Mouse (Mus musculus) fat pad, adult 2 months (tissue): ENCODE results near the gene Mab21l3.

Experiments used
- DNase-seq: peaks from one replicate; pipeline ENCODE4 v3.0.0-alpha.2; 2011; ENCODE audit warnings: low read depth, low spot score; ENCODE audit errors: extremely low read depth

Gene Mab21l3

DNA sequence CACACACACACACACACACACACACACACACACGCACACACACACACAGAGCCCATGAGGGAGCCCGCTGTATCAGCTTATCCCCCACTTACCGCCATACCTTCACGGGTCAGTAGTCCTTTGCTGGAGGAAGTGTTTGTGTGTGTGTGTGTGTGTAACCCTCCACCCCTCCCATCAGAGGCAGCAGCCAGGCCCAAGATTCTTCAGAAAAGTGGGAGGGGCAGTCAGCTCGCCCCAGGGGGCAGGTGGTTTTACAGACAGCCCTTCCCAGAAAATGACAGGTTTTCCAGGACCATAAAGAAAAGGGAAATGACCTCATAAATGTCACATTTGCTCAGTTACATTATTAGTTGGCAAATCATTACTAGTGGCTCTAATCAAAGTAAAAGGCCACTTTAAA, at the start of gene Mab21l3:
Mab21l3 (minus strand) TSS at position 144 of the 400 bp plus-strand sequence.
- no peak for DNase-seq

DNA sequence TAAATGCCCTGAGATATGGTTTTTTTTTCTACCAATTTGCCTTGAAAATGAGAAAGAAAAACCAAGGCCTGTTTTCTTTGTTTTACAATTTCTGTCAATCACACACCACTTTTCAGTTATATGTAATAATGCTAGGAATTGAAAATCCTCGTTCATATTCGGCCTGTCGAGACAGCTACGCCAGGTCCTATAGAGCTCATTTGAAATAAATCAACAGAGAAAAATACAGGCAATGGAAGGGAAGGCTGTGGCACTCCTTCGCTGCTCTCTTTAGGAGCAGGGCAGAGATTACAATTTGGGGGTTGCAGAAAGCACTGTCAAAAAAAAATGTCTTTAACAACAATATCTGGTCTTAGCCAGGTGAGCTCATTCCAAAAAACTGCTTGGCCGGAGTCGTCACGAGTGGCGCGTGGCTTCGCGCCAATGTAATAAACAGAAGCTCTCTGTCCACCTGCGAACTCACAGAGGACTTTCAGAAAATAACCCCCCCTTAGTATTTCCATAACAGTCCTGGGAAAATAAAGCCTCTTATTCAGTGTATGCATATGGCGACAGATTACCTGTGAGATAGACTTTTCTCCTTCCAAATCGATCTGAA, 48.7 kb upstream of the Mab21l3 start:
- no peak for DNase-seq

- DNase-seq = no peak
Observed at GRCm38 (mm10) chr3:101896893-101897292, 48.1 kb upstream of the Mab21l3 start.

- DNase-seq = no peak
Observed at GRCm38 (mm10) chr3:101895376-101895910, 46.7 kb upstream of the Mab21l3 start.

- no peak for DNase-seq
Observed at GRCm38 (mm10) chr3:101885591-101885990, 36.8 kb upstream of the Mab21l3 start.

GRCm38 (mm10) chr3:101885041-101885440, 36.3 kb upstream of the Mab21l3 start:
- no peak for DNase-seq

- DNase-seq = no peak
Observed at GRCm38 (mm10) chr3:101883902-101884301, 35.1 kb upstream of the Mab21l3 start.

GRCm38 (mm10) chr3:101881721-101882120, 33.0 kb upstream of the Mab21l3 start:
- no peak for DNase-seq

- no peak for DNase-seq
Observed at GRCm38 (mm10) chr3:101880818-101881217, 32.1 kb upstream of the Mab21l3 start.

- DNase-seq = no peak
Observed at GRCm38 (mm10) chr3:101878136-101878535, 29.4 kb upstream of the Mab21l3 start.

- DNase-seq = no peak
Observed at GRCm38 (mm10) chr3:101876459-101877285, 27.9 kb upstream of the Mab21l3 start.

DNA sequence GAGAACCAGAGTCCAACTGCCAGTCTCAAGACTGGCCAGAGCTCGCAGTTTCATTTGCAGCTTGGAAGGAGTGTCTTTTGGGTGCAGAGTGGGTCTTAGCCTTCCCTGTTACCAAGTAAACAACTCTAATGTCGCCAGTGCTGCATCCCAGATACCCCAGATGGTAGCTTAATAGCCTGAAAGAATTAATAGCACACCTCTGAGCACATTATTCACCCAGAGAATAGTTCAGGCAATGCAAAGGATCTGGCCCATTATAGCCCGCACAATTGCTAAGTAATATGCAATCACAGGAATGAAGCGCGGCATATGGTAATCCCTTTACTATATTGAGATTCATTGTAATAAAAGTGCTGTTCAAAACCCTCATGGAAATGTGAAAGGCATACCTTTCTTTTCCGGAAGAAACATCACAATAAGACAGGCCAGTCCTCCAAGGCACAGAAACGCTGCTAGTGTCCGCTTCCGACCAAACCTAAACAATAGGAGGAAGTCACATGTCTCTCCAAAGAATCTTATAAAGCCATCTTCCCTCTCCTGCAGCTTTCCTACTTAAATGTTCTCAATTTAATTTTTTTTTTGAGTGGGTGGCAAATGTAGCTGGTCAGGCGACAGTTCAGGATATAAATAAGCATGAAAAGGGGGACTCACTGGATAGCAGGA, 26.6 kb upstream of the Mab21l3 start:
- no peak for DNase-seq

DNA sequence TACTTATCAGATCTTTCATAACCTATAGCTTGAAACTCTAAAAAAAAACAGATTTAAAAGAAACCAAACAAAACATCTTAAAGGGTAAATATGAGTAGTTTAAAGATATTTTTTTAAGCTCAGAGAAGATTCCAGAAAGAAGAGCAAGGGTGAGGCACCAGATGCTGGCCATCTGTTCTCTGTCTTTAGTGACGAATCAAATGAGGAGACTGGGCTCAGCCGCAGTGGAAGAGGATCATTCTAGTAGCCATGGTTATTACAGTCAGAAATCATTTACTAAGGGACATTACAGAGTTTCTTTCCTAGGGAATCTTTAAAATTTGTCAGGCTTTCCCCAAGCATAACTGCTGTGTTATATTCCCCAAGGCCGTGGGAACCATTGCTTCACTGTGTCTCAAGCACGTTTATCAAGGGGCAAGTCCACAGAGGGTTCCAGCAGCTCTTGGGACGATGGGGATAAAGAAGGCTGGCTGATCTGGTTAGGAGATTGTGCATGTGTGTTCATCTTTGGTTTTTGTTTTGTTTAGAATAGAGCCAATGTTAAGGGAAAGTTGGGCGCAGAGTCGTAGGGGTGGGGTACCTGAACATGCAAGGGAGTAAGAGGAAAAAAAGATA, 24.4 kb upstream of the Mab21l3 start:
- no peak for DNase-seq

DNA sequence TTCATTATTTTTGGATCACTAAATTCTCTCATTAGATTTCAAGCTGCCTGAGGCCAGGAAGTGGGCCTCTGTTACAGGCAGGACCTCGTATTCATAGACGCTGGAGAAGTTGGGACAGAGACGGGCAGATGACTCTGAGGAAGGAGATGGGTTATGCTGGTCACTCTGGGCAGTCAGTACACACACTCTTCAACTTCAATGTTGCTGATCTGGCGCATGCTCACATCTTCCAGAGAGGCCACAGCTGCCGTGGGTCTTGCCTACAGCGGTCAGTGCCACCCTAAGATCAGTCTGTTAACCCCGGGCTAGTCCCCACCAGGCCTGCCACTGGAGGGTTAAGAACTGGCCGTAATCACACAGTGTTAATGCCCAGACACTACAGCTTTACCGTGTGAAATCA, 23.2 kb upstream of the Mab21l3 start:
- no peak for DNase-seq

DNA sequence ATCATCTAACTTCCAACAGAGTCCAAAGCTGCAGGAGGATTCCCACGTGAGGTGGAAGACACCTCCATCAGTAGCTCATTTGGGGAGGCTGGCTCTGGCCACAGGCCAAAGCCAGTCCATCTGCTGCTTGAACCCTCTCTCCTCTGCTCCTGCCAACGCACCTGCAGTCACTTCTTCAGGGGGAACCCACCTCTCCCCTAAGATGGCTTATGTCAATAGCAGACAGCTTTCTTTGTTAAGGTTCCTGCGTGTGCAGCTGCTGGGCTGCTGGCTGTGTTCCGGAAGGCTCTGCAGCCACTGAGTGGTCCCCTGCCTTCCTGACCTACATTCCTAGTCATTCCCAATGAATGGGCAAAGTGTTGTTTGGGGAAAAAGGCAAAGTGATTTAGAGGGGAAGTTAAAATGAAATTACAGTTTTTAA, 18.3 kb upstream of the Mab21l3 start:
- no peak for DNase-seq

GRCm38 (mm10) chr3:101861856-101862255, 13.1 kb upstream of the Mab21l3 start:
- DNase-seq = no peak

- no peak for DNase-seq
Observed at GRCm38 (mm10) chr3:101860151-101860550, 11.4 kb upstream of the Mab21l3 start.

DNA sequence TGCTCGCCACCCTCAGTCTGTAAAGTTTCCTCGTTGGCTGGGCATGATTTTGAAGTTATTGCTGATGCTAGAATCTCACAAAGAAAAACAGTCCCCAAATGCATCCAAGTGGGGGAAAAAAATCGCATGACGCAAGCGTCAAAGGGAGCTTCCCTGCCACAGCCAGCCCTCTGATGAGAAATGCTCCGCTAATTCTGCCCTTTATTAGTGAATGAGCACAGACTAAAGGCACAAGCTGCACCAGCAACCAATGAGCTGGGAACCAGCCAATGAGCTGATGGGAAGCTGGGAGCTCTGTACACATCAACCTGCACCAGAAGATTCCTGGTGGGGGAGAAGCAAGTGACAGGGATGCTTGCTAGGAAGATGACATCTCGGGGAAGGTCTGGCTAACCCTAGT, 11.0 kb upstream of the Mab21l3 start:
- no peak for DNase-seq

- DNase-seq = no peak
Observed at GRCm38 (mm10) chr3:101854075-101854474, 5.3 kb upstream of the Mab21l3 start.

GRCm38 (mm10) chr3:101851363-101851762, 2.6 kb upstream of the Mab21l3 start:
- no peak for DNase-seq

DNA sequence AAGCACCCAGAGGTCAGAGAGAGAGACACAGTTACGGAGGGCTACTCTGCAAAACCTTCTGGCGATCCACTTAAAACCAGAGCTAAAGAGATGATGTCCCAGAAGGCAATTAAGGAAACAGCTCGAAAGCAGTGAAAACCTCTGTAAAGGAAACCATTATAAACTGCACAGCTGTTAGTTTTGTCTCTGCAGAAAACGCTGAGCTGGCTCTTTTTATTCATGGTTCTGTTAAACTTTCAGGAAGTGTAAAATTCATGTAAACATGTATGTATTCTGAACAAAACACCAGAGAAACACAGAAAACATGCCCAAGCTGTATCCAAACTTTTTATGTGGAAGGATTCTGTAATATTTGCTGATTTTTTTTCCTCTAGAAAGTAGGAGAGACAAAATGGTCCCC, 2.7 kb downstream of the Mab21l3 start:
- no peak for DNase-seq
